ENCODE assay signal across 8 mouse cellular contexts in genomic region chr8:60992561-60992909, GRCm38 (mm10). TPM values are rescaled to one million over a fixed set of nuclear protein-coding genes. Genes with fewer than 3 reads are reported as not detected.
DNase-seq lines count a peak whose midpoint lies in the region; ATAC-seq and TF ChIP-seq lines count a peak whose summit lies in the region.

No protein-coding gene starts in this region.

- intact Hi-C loops in left cerebral cortex, adult 2 months (cut with DNase I), result loop anchor here (5.0 kb wide), 1 partner anchor 230 kb away; the partner anchor contains the start of gene Sh3rf1

- ATAC-seq in forebrain, embryonic 13.5 days, result no peak; the same call in 1 of the 2 replicates
- no peak for ATAC-seq in hindbrain, embryonic 15.5 days (ENCODE audit: low FRiP score, low read depth)
- peak; percentile 84 for ATAC-seq in liver, embryonic 12.5 days

- DNase-seq in left cerebral cortex, adult 2 months (ENCODE audit: extremely low spot score in 1 of 2, low spot score in 2 of 2), result no peak
- no peak for DNase-seq in left cerebral cortex, adult 11 months (ENCODE audit: low spot score)
- peak; percentile 84 for DNase-seq in adrenal gland, postnatal 25 days
- no peak for DNase-seq in thymus, postnatal 0 days (ENCODE audit: low spot score)

- peaks cover 13% of the 10 kb centered on the region for H3K4me1 ChIP-seq in forebrain, embryonic 13.5 days
- peaks cover 22% of the 10 kb centered on the region for H3K4me1 ChIP-seq in hindbrain, embryonic 15.5 days (replicated peaks)
- H3K4me1 ChIP-seq in liver, embryonic 12.5 days, result peaks cover 23% of the 10 kb centered on the region

- peak overlapping the region; percentile 85 for H3K4me2 ChIP-seq in forebrain, embryonic 13.5 days
- peak overlapping the region; percentile 90 for H3K4me2 ChIP-seq in hindbrain, embryonic 15.5 days
- H3K4me2 ChIP-seq in liver, embryonic 12.5 days, result peak overlapping the region; percentile 78
- H3K4me2 ChIP-seq in myocyte (ENCODE audit: low read depth), result peak overlapping the region; percentile 74

- H3K9me3 ChIP-seq in forebrain, embryonic 13.5 days (replicated peaks), result no peaks in the 10 kb centered on the region
- H3K9me3 ChIP-seq in hindbrain, embryonic 15.5 days, result no peaks in the 10 kb centered on the region
- no peaks in the 10 kb centered on the region for H3K9me3 ChIP-seq in liver, embryonic 12.5 days (replicated peaks)

- peak overlapping the region; percentile 82 for H3K4me3 ChIP-seq in left cerebral cortex, adult 2 months
- peak overlapping the region; percentile 84 for H3K4me3 ChIP-seq in forebrain, embryonic 13.5 days
- peak overlapping the region; percentile 96 for H3K4me3 ChIP-seq in hindbrain, embryonic 15.5 days
- peak overlapping the region; percentile 83 for H3K4me3 ChIP-seq in liver, embryonic 12.5 days
- H3K4me3 ChIP-seq in myocyte, result peak overlapping the region; percentile 96

- peak overlapping the region; percentile 65 for H3K9ac ChIP-seq in forebrain, embryonic 13.5 days
- peak overlapping the region; percentile 69 for H3K9ac ChIP-seq in hindbrain, embryonic 15.5 days
- peak overlapping the region; percentile 83 for H3K9ac ChIP-seq in liver, embryonic 12.5 days

- H3ac ChIP-seq in myocyte (ENCODE audit: control insufficient read depth, insufficient read length), result peak overlapping the region; percentile 38

- WGBS in forebrain, embryonic 13.5 days, result 1% methylated on average over 15 of the region's 16 CpGs
- 2% methylated on average over 16 of the region's 16 CpGs for WGBS in hindbrain, embryonic 15.5 days
- 2% methylated on average over 16 of the region's 16 CpGs for WGBS in liver, embryonic 12.5 days (ENCODE audit: insufficient replicate concordance)

- H3K36me3 ChIP-seq in forebrain, embryonic 13.5 days (ENCODE audit: poor library complexity, severe bottlenecking), result no peaks in the 10 kb centered on the region
- H3K36me3 ChIP-seq in hindbrain, embryonic 15.5 days, result no peaks in the 10 kb centered on the region
- no peaks in the 10 kb centered on the region for H3K36me3 ChIP-seq in liver, embryonic 12.5 days
- no peaks in the 10 kb centered on the region for H3K36me3 ChIP-seq in myocyte (ENCODE audit: control insufficient read depth, insufficient read depth)

- peaks cover 4% of the 10 kb centered on the region for H3K79me2 ChIP-seq in myocyte (ENCODE audit: control insufficient read depth, insufficient read depth)

- TF ChIP-seq POLR2A in myocyte (IDR thresholded peaks at IDR 0.05; ENCODE audit: insufficient read length, low read depth), result no peak

- no peak for TF ChIP-seq CTCF in left cerebral cortex, adult 2 months (IDR thresholded peaks at IDR 0.05)

- H3K27me3 ChIP-seq in forebrain, embryonic 13.5 days, result no peaks in the 10 kb centered on the region
- no peaks in the 10 kb centered on the region for H3K27me3 ChIP-seq in hindbrain, embryonic 15.5 days
- no peaks in the 10 kb centered on the region for H3K27me3 ChIP-seq in liver, embryonic 12.5 days (replicated peaks)
- no peaks in the 10 kb centered on the region for H3K27me3 ChIP-seq in myocyte (ENCODE audit: control insufficient read depth, insufficient read depth, insufficient read length)

- peak overlapping the region; percentile 80 for H3K27ac ChIP-seq in left cerebral cortex, adult 2 months
- peak overlapping the region; percentile 88 for H3K27ac ChIP-seq in forebrain, embryonic 13.5 days
- H3K27ac ChIP-seq in hindbrain, embryonic 15.5 days (replicated peaks), result peak overlapping the region; percentile 92
- peak overlapping the region; percentile 97 for H3K27ac ChIP-seq in liver, embryonic 12.5 days

TF ChIP-seq in myocyte, 11 proteins besides CTCF, POLR2A, EP300 and RAD21:
- TF ChIP-seq E2F4 (IDR thresholded peaks at IDR 0.05; ENCODE audit: insufficient read depth) (no peak), MYOG (IDR thresholded peaks at IDR 0.05; ENCODE audit: control insufficient read depth in 1 of 3, insufficient read depth in 1 of 3, insufficient read length in 2 of 3, low read depth in 2 of 3) (no peak), CEBPB (IDR thresholded peaks at IDR 0.05; ENCODE audit: insufficient read depth, poor library complexity, severe bottlenecking) (no peak), MAX (IDR thresholded peaks at IDR 0.05; ENCODE audit: low read depth) (no peak), MYOD1 (IDR thresholded peaks at IDR 0.05; ENCODE audit: control insufficient read depth in 1 of 3, insufficient read length in 2 of 3, low read depth in 2 of 3) (no peak), TCF3 (IDR thresholded peaks at IDR 0.05; ENCODE audit: insufficient read length, low read depth) (no peak), REST (IDR thresholded peaks at IDR 0.05; ENCODE audit: insufficient read depth, insufficient read length) (no peak)

RNA-seq across cellular contexts. Expression of gene Nek1, which starts 0.5 kb away (rescaled TPM):
- total RNA-seq in left cerebral cortex, adult 2 months (2021), result 10 to 100 TPM; 29.9 to 31.8 TPM
- 17.3 and 21.7 TPM in 2 replicates for total RNA-seq in adrenal gland, postnatal 25 days (2021)
- polyA plus RNA-seq in forebrain, embryonic 13.5 days (2015; fragmentation: Nextera tagmentation; extraction: Ambion mirVana), result 18.3 and 23.4 TPM in 2 replicates
- polyA plus RNA-seq in hindbrain, embryonic 15.5 days (2015; fragmentation: Nextera tagmentation; extraction: Ambion mirVana), result 26.0 and 29.1 TPM in 2 replicates
- 10.1 and 10.6 TPM in 2 replicates for polyA plus RNA-seq in liver, embryonic 12.5 days (2016; fragmentation: Nextera tagmentation; extraction: Ambion mirVana)
- polyA plus RNA-seq in myocyte (2012; fragmentation: generic; extraction: Trizol), result 3.4 TPM
- polyA plus RNA-seq in thymus, postnatal 0 days (2015; fragmentation: Nextera tagmentation; extraction: Ambion mirVana), result 9.5 and 11.8 TPM in 2 replicates

RNA-seq across cellular contexts. Expression of gene Clcn3, which starts 9.4 kb away (rescaled TPM):
- 100 to 1,000 TPM; 122 to 132 TPM for total RNA-seq in left cerebral cortex, adult 2 months (2021)
- total RNA-seq in adrenal gland, postnatal 25 days (2021), result 51.2 and 53.3 TPM in 2 replicates
- polyA plus RNA-seq in forebrain, embryonic 13.5 days (2015; fragmentation: Nextera tagmentation; extraction: Ambion mirVana), result 48.7 and 53.2 TPM in 2 replicates
- polyA plus RNA-seq in hindbrain, embryonic 15.5 days (2015; fragmentation: Nextera tagmentation; extraction: Ambion mirVana), result 69.4 and 69.8 TPM in 2 replicates
- 43.8 and 44.9 TPM in 2 replicates for polyA plus RNA-seq in liver, embryonic 12.5 days (2016; fragmentation: Nextera tagmentation; extraction: Ambion mirVana)
- polyA plus RNA-seq in myocyte (2012; fragmentation: generic; extraction: Trizol), result 6.8 TPM
- polyA plus RNA-seq in thymus, postnatal 0 days (2015; fragmentation: Nextera tagmentation; extraction: Ambion mirVana), result 26.5 and 31.8 TPM in 2 replicates
